8 mouse cellular contexts compared by ENCODE assay signal in genomic region chr6:84095882-84096281, GRCm38 (mm10).
DNase-seq lines count a peak whose midpoint lies in the region; ATAC-seq and TF ChIP-seq lines count a peak whose summit lies in the region.

No protein-coding gene starts in this region.

- CTCF ChIA-PET in Patski (lab: Charles Lee) = interaction anchor here (0.9 to 2.3 kb wide), 4 partner anchors 11 to 494 kb away, joined by 3 to 13 read pairs (median 5); no protein-coding TSS in a partner anchor

- no peaks in the 10 kb centered on the region for H3K27me3 ChIP-seq in Patski
- H3K27me3 ChIP-seq in heart, embryonic 16.5 days (ENCODE audit: control insufficient read depth, insufficient read depth, low read length) = no peaks in the 10 kb centered on the region
- H3K27me3 ChIP-seq in lung, postnatal 0 days (replicated peaks; ENCODE audit: insufficient read depth, low read length) = no peaks in the 10 kb centered on the region

- no peak for TF ChIP-seq EP300 in lung, postnatal 0 days (IDR thresholded peaks at IDR 0.05)

- no peak overlapping the region for H3K4me2 ChIP-seq in heart, embryonic 16.5 days (ENCODE audit: low read depth, low read length)
- no peak overlapping the region for H3K4me2 ChIP-seq in lung, postnatal 0 days (replicated peaks; ENCODE audit: low read depth, low read length)

- no peak overlapping the region for H3K27ac ChIP-seq in cortical plate, adult 2 months (ENCODE audit: insufficient read depth, low read length)
- H3K27ac ChIP-seq in heart, embryonic 16.5 days (ENCODE audit: low read length) = no peak overlapping the region
- H3K27ac ChIP-seq in lung, postnatal 0 days (ENCODE audit: low read length) = no peak overlapping the region

- H3K36me3 ChIP-seq in heart, embryonic 16.5 days (ENCODE audit: control insufficient read depth, insufficient read depth) = peaks cover 5% of the 10 kb centered on the region
- no peaks in the 10 kb centered on the region for H3K36me3 ChIP-seq in lung, postnatal 0 days (ENCODE audit: insufficient read depth, low read length)

- POLR2A ChIA-PET in Patski (lab: Charles Lee) = interaction anchor here (1.3 kb wide), 1 partner anchor 13 kb away, joined by 3 read pairs; no protein-coding TSS in a partner anchor

- TF ChIP-seq CTCF in Patski (IDR thresholded peaks at IDR 0.05) = no peak
- TF ChIP-seq CTCF in cortical plate, adult 2 months (IDR thresholded peaks at IDR 0.05; ENCODE audit: extremely low read depth, insufficient read depth, low read length) = peak; percentile 90
- TF ChIP-seq CTCF in lung, postnatal 0 days (IDR thresholded peaks at IDR 0.05) = peak; percentile 94

- H3K9me3 ChIP-seq in heart, embryonic 16.5 days (replicated peaks; ENCODE audit: control insufficient read depth, low read length) = 0 out of 2 replicates have a peak, but pooled peaks cover 1% of the 10 kb centered on the region
- H3K9me3 ChIP-seq in lung, postnatal 0 days (ENCODE audit: low read length) = no peaks in the 10 kb centered on the region

- peak; percentile 83 for DNase-seq in gastrocnemius, adult 18-20 months (ENCODE audit: low spot score)
- no peak for DNase-seq in gastrocnemius, adult 8-10 months (ENCODE audit: low spot score in 2 of 2)
- DNase-seq in Patski (ENCODE audit: low read depth, low spot score) = peak; percentile 44
- peak; percentile 36 for DNase-seq in large intestine, adult 2 months (ENCODE audit: low read depth, low spot score)
- peak; percentile 83 for DNase-seq in lung, postnatal 0 days (ENCODE audit: low spot score)
- peak; percentile 33 for DNase-seq in right cerebral cortex, postnatal 14 days

- TF ChIP-seq POLR2A in cortical plate, adult 2 months (IDR thresholded peaks at IDR 0.05; ENCODE audit: extremely low read depth, insufficient read depth, low read length) = no peak

- WGBS in heart, embryonic 16.5 days = 18% methylated on average over 7 of the region's 7 CpGs
- WGBS in large intestine, adult 2 months = 14% methylated on average over 7 of the region's 7 CpGs
- WGBS in lung, postnatal 0 days = 19% methylated on average over 7 of the region's 7 CpGs

- H3K4me3 ChIP-seq in cortical plate, adult 2 months (ENCODE audit: insufficient read depth, low read length) = no peak overlapping the region
- no peak overlapping the region for H3K4me3 ChIP-seq in heart, embryonic 16.5 days (ENCODE audit: low read length)
- no peak overlapping the region for H3K4me3 ChIP-seq in lung, postnatal 0 days (ENCODE audit: low read depth, low read length)

- no peak overlapping the region for H3K9ac ChIP-seq in heart, embryonic 16.5 days (ENCODE audit: low read length)
- no peak overlapping the region for H3K9ac ChIP-seq in lung, postnatal 0 days (replicated peaks; ENCODE audit: low read depth)

- in situ Hi-C loops in Patski (cut with MboI; ENCODE audit: low pct_unique_long_range_greater_than_20kb) = loop anchor here (5.0 to 10.0 kb wide), 3 partner anchors 309 to 929 kb away; no protein-coding TSS in a partner anchor

- H3K4me1 ChIP-seq in cortical plate, adult 2 months (ENCODE audit: control insufficient read depth, insufficient read depth, low read length) = no peaks in the 10 kb centered on the region
- no peaks in the 10 kb centered on the region; the same call in 1 of the 2 replicates for H3K4me1 ChIP-seq in heart, embryonic 16.5 days (ENCODE audit: control insufficient read depth, insufficient read depth, low read length)
- H3K4me1 ChIP-seq in lung, postnatal 0 days (ENCODE audit: insufficient read depth, low read depth, low read length) = no peaks in the 10 kb centered on the region

- peak; percentile 54 for ATAC-seq in Patski
- peak; percentile 45; the same call in 1 of the 2 replicates for ATAC-seq in heart, embryonic 16.5 days (replicated peaks; ENCODE audit: extremely low read depth, insufficient read depth, low FRiP score)
- peak; percentile 67 for ATAC-seq in lung, postnatal 0 days

Comparison
In these comparisons a context has a peak if more than half of its experiments do, and no peak if none do; other contexts are left out.
1. DNase-seq: peak in gastrocnemius, adult 18-20 months (single experiment), Patski (single experiment), large intestine, adult 2 months (single experiment), lung, postnatal 0 days (single experiment) and right cerebral cortex, postnatal 14 days (single experiment); none in gastrocnemius, adult 8-10 months (0 of 2).
2. Peak in every context shown above with its lines, with median percentiles within 50 percentile points of each other: ATAC-seq.